Mouse (Mus musculus) ovary, postnatal 10 days (tissue): ENCODE measurements at regions not wholly inside any gene's neighbourhood (a gene's known extent, or its start where the extent isn't known, plus 50 kb on each side); places are given as distances from the start of the nearest gene placed in this dataset.
"Not testable (repeated sequence)": the region's sequence is repeated elsewhere in the genome, so short reads cannot be mapped to it uniquely, and the experiment has no call there.

ENCODE experiments used
- DNase-seq: peaks from one replicate; pipeline ENCODE4 v3.0.0; 2022; ENCODE audit warnings: low spot score

GRCm38 (mm10) chr10:96372616-96373346 lies 236.4 kb downstream of the Gm5426 start:
- DNase-seq = no peak

- DNase-seq = no peak
Measured at GRCm38 (mm10) chr10:96373481-96373880, 237.1 kb downstream of the Gm5426 start.

GRCm38 (mm10) chr10:96374293-96375069 lies 238.1 kb downstream of the Gm5426 start:
- DNase-seq = no peak

GRCm38 (mm10) chr10:96375070-96375447 lies 238.7 kb downstream of the Gm5426 start:
- no peak for DNase-seq

- no peak for DNase-seq
Measured at GRCm38 (mm10) chr10:96377549-96377948, 239.3 kb upstream of the Btg1 start.

- DNase-seq = no peak
Measured at GRCm38 (mm10) chr10:96379016-96379771, 237.6 kb upstream of the Btg1 start.

- DNase-seq = no peak
Measured at GRCm38 (mm10) chr10:96381664-96382063, 235.1 kb upstream of the Btg1 start.

GRCm38 (mm10) chr10:96391748-96392147 lies 225.1 kb upstream of the Btg1 start:
- DNase-seq = no peak

- DNase-seq = no peak
Measured at GRCm38 (mm10) chr10:96392836-96393235, 224.0 kb upstream of the Btg1 start.

GRCm38 (mm10) chr10:96394210-96394609 lies 222.6 kb upstream of the Btg1 start:
- DNase-seq = no peak

GRCm38 (mm10) chr10:96395017-96395416 lies 221.8 kb upstream of the Btg1 start:
- DNase-seq = no peak

- DNase-seq = no peak
Measured at GRCm38 (mm10) chr10:96397931-96398561, 218.8 kb upstream of the Btg1 start.

GRCm38 (mm10) chr10:96398562-96399288 lies 218.1 kb upstream of the Btg1 start:
- DNase-seq = no peak

GRCm38 (mm10) chr10:96399636-96400400 lies 217.0 kb upstream of the Btg1 start:
- no peak for DNase-seq

- DNase-seq = no peak
Measured at GRCm38 (mm10) chr10:96400793-96401192, 216.0 kb upstream of the Btg1 start.

- no peak for DNase-seq
Measured at GRCm38 (mm10) chr10:96406306-96406705, 210.5 kb upstream of the Btg1 start.

- no peak for DNase-seq
Measured at GRCm38 (mm10) chr10:96407846-96408245, 209.0 kb upstream of the Btg1 start.

- no peak for DNase-seq
Measured at GRCm38 (mm10) chr10:96408250-96408649, 208.6 kb upstream of the Btg1 start.

GRCm38 (mm10) chr10:96410028-96410427 lies 206.8 kb upstream of the Btg1 start:
- DNase-seq = no peak

GRCm38 (mm10) chr10:96414807-96415206 lies 202.0 kb upstream of the Btg1 start:
- DNase-seq = no peak

- DNase-seq = not testable (repeated sequence)
Measured at GRCm38 (mm10) chr10:96421506-96421905, 195.3 kb upstream of the Btg1 start.
